Mouse (Mus musculus) intestine, embryonic 16.5 days (tissue): ENCODE data around the gene 1700008O03Rik. TPM values are rescaled to one million over a fixed set of nuclear protein-coding genes. Genes with fewer than 3 reads are reported as not detected.

Experiments used
- ATAC-seq: fragments of 200-750 bp; cut with Nextera tagmentation; 2 replicates; pipeline ENCODE4 v1.8.0; 2017; ENCODE audit warnings: moderate TSS enrichment, moderate library complexity
- H3K27ac ChIP-seq: fragments of 300-500 bp; sonication (generic); 2 replicates; pipeline ENCODE4 v1.5.1; 2014; ENCODE audit warnings: mild to moderate bottlenecking, low read length
- H3K27me3 ChIP-seq: fragments of 300-500 bp; sonication (generic); replicated peaks from 2 replicates; pipeline ENCODE4 v1.6.1; 2014; ENCODE audit warnings: low read length, control low read depth, mixed read lengths; ENCODE audit not compliant: control insufficient read depth, insufficient read depth
- H3K36me3 ChIP-seq: fragments of 300-500 bp; sonication (generic); 2 replicates; pipeline ENCODE4 v1.6.1; 2014; ENCODE audit warnings: low read length, control low read depth; ENCODE audit not compliant: control insufficient read depth, insufficient read depth
- H3K4me1 ChIP-seq: fragments of 300-500 bp; sonication (generic); 2 replicates; pipeline ENCODE4 v1.6.1; 2014; ENCODE audit warnings: low read length, control low read depth, mixed read lengths; ENCODE audit not compliant: control insufficient read depth, insufficient read depth
- H3K4me2 ChIP-seq: fragments of 300-500 bp; sonication (generic); 2 replicates; pipeline ENCODE4 v1.6.1; 2014; ENCODE audit warnings: low read depth, low read length, control low read depth
- H3K4me3 ChIP-seq: fragments of 300-500 bp; sonication (generic); 2 replicates; pipeline ENCODE4 v1.5.1; 2014; ENCODE audit warnings: mild to moderate bottlenecking, low read length
- H3K9ac ChIP-seq: fragments of 300-500 bp; sonication (generic); 2 replicates; pipeline ENCODE4 v1.6.1; 2014; ENCODE audit warnings: low read depth, low read length
- H3K9me3 ChIP-seq: fragments of 300-500 bp; sonication (generic); 2 replicates; pipeline ENCODE4 v1.6.1; 2016; ENCODE audit warnings: low read length, control low read depth; ENCODE audit not compliant: control insufficient read depth
- WGBS: fragments of 180-500 bp; shearing (Covaris S2); extraction: QIAGEN DNeasy Blood & Tissue Kit; methylation state at CpG from one replicate; pipeline ENCODE4 v1.1.7; 2014; 5-methylcytosine and 5-hydroxymethylcytosine counted together
- polyA plus RNA-seq: library from polyadenylated mRNA; unstranded; fragments of >200 nt; fragmentation: Nextera tagmentation; extraction: Ambion mirVana; gene quantifications from 2 replicates; pipeline ENCODE4 v1.2.1, GENCODE M21; 2015

Gene 1700008O03Rik
- polyA plus RNA-seq: 0.66 and 0.88 TPM in 2 replicates

- peak within 1 kb of the TSS; percentile 88 for H3K4me2 ChIP-seq
- peaks cover 3% of the 10 kb centered on the region; the same call in 1 of the 2 replicates for H3K4me1 ChIP-seq
- peak within 1 kb of the TSS; percentile 68 for H3K9ac ChIP-seq
- no peak for ATAC-seq
- peak within 1 kb of the TSS; percentile 48 for H3K4me3 ChIP-seq
- H3K27me3 ChIP-seq: peaks cover 16% of the 10 kb centered on the region; the same call in 1 of the 2 replicates
- H3K9me3 ChIP-seq: no peaks in the 10 kb centered on the region
- no peaks in the 10 kb centered on the region for H3K36me3 ChIP-seq
- 76% methylated on average over 12 of the region's 12 CpGs for WGBS
- no peak within 1 kb of the TSS for H3K27ac ChIP-seq
Measured at GRCm38 (mm10) chr7:44385720-44386119, at the start of gene 1700008O03Rik. 1700008O03Rik (minus strand) TSS chr7:44385820.

- no peak overlapping the region for H3K9ac ChIP-seq
- WGBS: 63% methylated on average over 9 of the region's 9 CpGs
- no peak overlapping the region for H3K4me3 ChIP-seq
- peaks cover 3% of the 10 kb centered on the region; the same call in 1 of the 2 replicates for H3K4me1 ChIP-seq
- no peaks in the 10 kb centered on the region for H3K9me3 ChIP-seq
- no peaks in the 10 kb centered on the region for H3K36me3 ChIP-seq
- ATAC-seq: no peak
- H3K4me2 ChIP-seq: no peak overlapping the region
- no peak overlapping the region for H3K27ac ChIP-seq
- H3K27me3 ChIP-seq: peaks cover 33% of the 10 kb centered on the region
Measured at GRCm38 (mm10) chr7:44434089-44434488, 48.5 kb upstream of the 1700008O03Rik start.

GRCm38 (mm10) chr7:44433371-44433770 lies 47.8 kb upstream of the 1700008O03Rik start:
- no peak overlapping the region for H3K9ac ChIP-seq
- WGBS: 3% methylated on average over 7 of the region's 7 CpGs
- no peak overlapping the region for H3K4me2 ChIP-seq
- no peaks in the 10 kb centered on the region for H3K36me3 ChIP-seq
- peaks cover 4% of the 10 kb centered on the region; the same call in 1 of the 2 replicates for H3K4me1 ChIP-seq
- H3K9me3 ChIP-seq: no peaks in the 10 kb centered on the region
- H3K4me3 ChIP-seq: no peak overlapping the region
- peak; percentile 32; the same call in 1 of the 2 replicates for ATAC-seq
- H3K27ac ChIP-seq: no peak overlapping the region
- peaks cover 37% of the 10 kb centered on the region for H3K27me3 ChIP-seq

GRCm38 (mm10) chr7:44432550-44432949 lies 46.9 kb upstream of the 1700008O03Rik start:
- ATAC-seq: no peak
- Histone ChIP-seq H3K9ac (no peak overlapping the region), H3K9me3 (no peaks in the 10 kb centered on the region), H3K4me2 (no peak overlapping the region), H3K27ac (no peak overlapping the region), H3K27me3 (peaks cover 44% of the 10 kb centered on the region), H3K36me3 (no peaks in the 10 kb centered on the region), H3K4me1 (peaks cover 4% of the 10 kb centered on the region; the same call in 1 of the 2 replicates), H3K4me3 (no peak overlapping the region)
- 65% methylated on average over 6 of the region's 6 CpGs for WGBS

GRCm38 (mm10) chr7:44429534-44430488 lies 44.2 kb upstream of the 1700008O03Rik start:
- Histone ChIP-seq H3K9me3 (no peaks in the 10 kb centered on the region), H3K9ac (peak overlapping the region; percentile 64; the same call in 1 of the 2 replicates), H3K36me3 (no peaks in the 10 kb centered on the region), H3K4me3 (peak overlapping the region; percentile 49), H3K27me3 (peaks cover 43% of the 10 kb centered on the region), H3K4me2 (peak overlapping the region; percentile 72), H3K4me1 (peaks cover 4% of the 10 kb centered on the region; the same call in 1 of the 2 replicates), H3K27ac (no peak overlapping the region)
- WGBS: 2% methylated on average over 32 of the region's 32 CpGs
- no peak for ATAC-seq

- WGBS: 1% methylated on average over 58 of the region's 69 CpGs
- Histone ChIP-seq H3K9ac (peak within 1 kb of the TSS; percentile 64), H3K4me3 (peak within 1 kb of the TSS; percentile 49), H3K9me3 (no peaks in the 10 kb centered on the region), H3K27me3 (peaks cover 43% of the 10 kb centered on the region), H3K4me1 (peaks cover 4% of the 10 kb centered on the region; the same call in 1 of the 2 replicates), H3K27ac (no peak within 1 kb of the TSS), H3K36me3 (no peaks in the 10 kb centered on the region), H3K4me2 (peak within 1 kb of the TSS; percentile 72)
- ATAC-seq: peak; percentile 56
Measured at GRCm38 (mm10) chr7:44428968-44429521, 43.4 kb upstream of the 1700008O03Rik start, which contains the start of gene Lrrc4b. Lrrc4b (plus strand) TSS chr7:44429018.

DNA sequence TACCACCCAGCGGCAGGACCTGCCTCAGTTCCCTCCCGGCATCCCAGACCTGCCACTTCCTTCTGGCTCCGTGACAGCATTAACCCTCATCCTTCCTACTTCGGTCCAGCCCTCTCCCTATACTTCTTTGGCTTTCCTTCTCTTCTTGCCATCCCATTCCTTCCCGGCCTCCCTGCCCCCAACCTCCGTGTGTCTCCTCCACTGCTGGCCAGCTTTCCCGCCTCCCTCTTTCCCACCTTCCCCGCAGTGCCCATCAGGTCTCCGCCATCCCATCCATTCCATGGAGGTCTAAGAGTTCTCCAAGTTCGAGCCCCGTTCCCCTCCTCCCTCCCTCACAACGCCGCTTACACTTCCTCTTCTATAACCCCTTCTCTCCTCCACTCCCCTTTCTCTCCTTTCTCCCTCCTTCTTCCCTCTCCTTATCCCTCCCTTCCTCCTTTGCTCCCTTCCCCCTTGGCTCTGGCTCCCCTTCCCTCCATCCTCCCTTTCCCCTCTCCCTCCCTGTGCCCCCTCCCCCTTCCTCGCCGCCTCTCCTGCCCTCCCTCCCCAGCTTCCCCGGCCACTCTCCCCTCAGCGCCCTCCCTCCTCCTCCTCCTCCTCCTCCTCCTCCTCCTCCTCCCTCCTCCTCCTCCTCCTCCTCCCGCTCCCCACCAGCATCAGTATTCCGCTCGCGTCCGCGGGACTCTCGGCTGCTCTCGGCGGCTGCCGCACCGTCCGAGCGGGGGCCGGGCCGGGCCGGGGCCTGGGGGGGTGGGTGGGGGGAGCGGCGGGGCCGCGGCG lies 42.7 kb upstream of the 1700008O03Rik start:
- Histone ChIP-seq H3K27me3 (peaks cover 43% of the 10 kb centered on the region), H3K36me3 (no peaks in the 10 kb centered on the region), H3K4me1 (peaks cover 4% of the 10 kb centered on the region; the same call in 1 of the 2 replicates), H3K27ac (no peak overlapping the region), H3K9ac (peak overlapping the region; percentile 64), H3K4me2 (peak overlapping the region; percentile 72), H3K4me3 (peak overlapping the region; percentile 49), H3K9me3 (no peaks in the 10 kb centered on the region)
- ATAC-seq: 0 out of 2 replicates have a peak, but pooled peaks have one; percentile 12
- 3% methylated on average over 17 of the region's 38 CpGs for WGBS

DNA sequence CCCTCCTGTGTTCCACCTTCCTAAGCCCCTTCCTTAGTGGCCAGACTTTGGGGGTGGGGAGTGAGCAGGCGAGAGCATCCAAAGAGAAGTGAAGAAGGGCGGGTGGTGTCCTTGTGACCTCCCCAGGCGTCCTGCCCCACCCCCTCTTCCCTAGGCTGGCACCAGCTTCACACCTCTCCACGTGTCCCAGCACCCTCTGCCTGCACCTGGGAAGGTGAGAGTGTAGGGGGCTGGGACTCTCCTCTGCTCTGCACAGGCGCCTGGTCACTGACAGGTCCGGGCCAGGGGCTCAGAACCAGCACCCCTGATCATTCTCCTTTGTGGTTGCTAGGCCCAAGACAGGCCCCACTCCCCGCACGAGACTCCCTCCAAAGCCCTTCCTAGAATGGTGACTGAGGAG lies 42.0 kb upstream of the 1700008O03Rik start:
- Histone ChIP-seq H3K9me3 (no peaks in the 10 kb centered on the region), H3K4me3 (no peak overlapping the region), H3K9ac (no peak overlapping the region), H3K27ac (no peak overlapping the region), H3K36me3 (no peaks in the 10 kb centered on the region), H3K27me3 (peaks cover 43% of the 10 kb centered on the region), H3K4me2 (peak overlapping the region; percentile 72; the same call in 1 of the 2 replicates), H3K4me1 (peaks cover 4% of the 10 kb centered on the region; the same call in 1 of the 2 replicates)
- 12% methylated on average over 8 of the region's 8 CpGs for WGBS
- no peak for ATAC-seq
